Mouse (Mus musculus) forebrain, embryonic 12.5 days (tissue): ENCODE results near the gene Best3. TPM values are rescaled to one million over a fixed set of nuclear protein-coding genes. Genes with fewer than 3 reads are reported as not detected.

Experiments
- ATAC-seq: fragments of 200-750 bp; cut with Nextera tagmentation; 2 replicates; pipeline ENCODE4 v1.8.0; 2017; ENCODE audit warnings: moderate TSS enrichment; ENCODE audit not compliant: low FRiP score
- H3K27ac ChIP-seq: fragments of 300-500 bp; sonication (generic); 2 replicates; pipeline ENCODE4 v1.5.1; 2016; ENCODE audit warnings: mild to moderate bottlenecking
- H3K27me3 ChIP-seq: fragments of 300-500 bp; sonication (generic); 2 replicates; pipeline ENCODE4 v1.6.1; 2016; ENCODE audit warnings: mild to moderate bottlenecking
- H3K36me3 ChIP-seq: fragments of 300-500 bp; sonication (generic); replicated peaks from 2 replicates; pipeline ENCODE4 v1.6.1; 2016; ENCODE audit warnings: mild to moderate bottlenecking
- H3K4me1 ChIP-seq: fragments of 300-500 bp; sonication (generic); 2 replicates; pipeline ENCODE4 v1.6.1; 2016
- H3K4me2 ChIP-seq: fragments of 300-500 bp; sonication (generic); 2 replicates; pipeline ENCODE4 v1.6.1; 2016; ENCODE audit warnings: mild to moderate bottlenecking, moderate library complexity
- H3K4me3 ChIP-seq: fragments of 300-500 bp; sonication (generic); replicated peaks from 2 replicates; pipeline ENCODE4 v1.5.1; 2016; ENCODE audit warnings: mild to moderate bottlenecking
- H3K9ac ChIP-seq: fragments of 300-500 bp; sonication (generic); 2 replicates; pipeline ENCODE4 v1.6.1; 2016; ENCODE audit warnings: mild to moderate bottlenecking
- H3K9me3 ChIP-seq: fragments of 300-500 bp; sonication (generic); 2 replicates; pipeline ENCODE4 v1.6.1; 2016
- WGBS: fragments of 180-500 bp; shearing (Covaris S2); methylation state at CpG from one replicate; pipeline ENCODE4 v1.1.7; 2016; 5-methylcytosine and 5-hydroxymethylcytosine counted together
- polyA plus RNA-seq: library from polyadenylated mRNA; unstranded; fragments of >200 nt; fragmentation: Nextera tagmentation; extraction: Ambion mirVana; gene quantifications from 2 replicates; pipeline ENCODE4 v1.2.1, GENCODE M21; 2016

The Best3 gene
- polyA plus RNA-seq, result 0.09 TPM in 1 of 2 replicates, not detected in the other

DNA sequence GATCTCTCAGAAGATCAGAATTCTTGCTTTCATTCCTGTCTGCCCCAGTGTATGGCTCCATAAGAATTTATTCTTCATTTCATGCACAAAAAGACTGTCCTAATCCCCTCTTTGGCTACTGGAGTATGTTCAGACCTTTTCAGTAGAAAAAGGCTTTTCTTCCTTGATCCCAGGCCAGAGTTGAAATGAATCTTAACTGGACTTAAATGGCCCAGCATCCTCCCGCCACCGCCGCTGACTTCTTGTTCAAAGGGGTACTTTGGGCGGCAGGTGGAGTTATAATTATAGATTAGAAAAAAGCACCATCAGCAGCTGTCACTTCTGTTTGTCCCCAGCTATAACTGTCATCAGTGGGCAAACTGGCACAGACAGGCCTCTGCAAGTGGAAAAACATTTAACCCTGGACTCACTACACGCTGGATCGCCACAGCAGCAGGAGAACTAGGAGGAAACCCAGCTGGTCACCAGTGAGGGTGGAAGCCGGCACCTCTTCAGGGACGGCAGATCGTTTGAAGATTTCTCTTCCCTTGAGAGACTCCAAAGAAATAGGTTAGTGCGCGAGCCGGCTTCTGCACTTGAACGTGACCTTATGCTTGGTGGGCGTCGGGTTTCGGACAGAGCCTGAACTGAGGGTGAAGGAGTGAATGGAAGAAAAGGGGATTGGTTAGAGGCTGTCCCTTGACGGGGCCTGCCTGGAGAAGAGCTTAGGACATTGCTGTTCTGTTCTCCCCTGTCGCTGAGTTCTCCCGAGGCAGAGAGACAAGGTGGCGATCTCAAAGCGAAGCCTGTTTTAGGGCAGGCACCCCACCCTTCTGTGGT is at the start of gene Best3:
Best3 (plus strand) TSS at position 51 of the 819 bp plus-strand sequence.
- Histone ChIP-seq H3K27ac (no peak within 1 kb of the TSS), H3K27me3 (no peaks in the 10 kb centered on the region), H3K9me3 (no peaks in the 10 kb centered on the region), H3K4me1 (peaks cover 25% of the 10 kb centered on the region), H3K9ac (no peak within 1 kb of the TSS), H3K4me3 (no peak within 1 kb of the TSS), H3K36me3 (no peaks in the 10 kb centered on the region), H3K4me2 (peak within 1 kb of the TSS; percentile 1; the same call in 1 of the 2 replicates)
- ATAC-seq, result no peak
- 43% methylated on average over 21 of the region's 21 CpGs for WGBS

DNA sequence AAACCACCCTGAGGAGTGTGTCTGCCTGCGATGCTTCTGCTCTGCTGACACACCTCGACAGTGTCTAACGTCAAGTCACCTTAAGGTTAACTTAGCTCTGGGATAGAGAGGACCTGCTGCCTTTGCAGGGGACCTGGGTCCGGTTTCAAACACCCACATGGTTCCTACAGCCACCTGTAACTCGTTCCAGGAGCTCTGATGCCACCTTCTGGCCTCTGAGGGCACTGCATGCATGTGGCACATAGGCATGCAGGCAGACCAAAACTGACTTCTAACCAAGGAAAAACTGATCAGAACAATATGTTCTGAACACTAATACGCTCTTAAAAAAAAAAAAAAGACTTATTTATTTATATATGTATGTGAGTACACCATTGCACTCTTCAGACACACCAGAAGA is 43.1 kb upstream of the Best3 start:
- H3K4me2 ChIP-seq, result no peak overlapping the region
- H3K4me1 ChIP-seq, result no peaks in the 10 kb centered on the region; the same call in 1 of the 2 replicates
- H3K9me3 ChIP-seq, result peaks cover 5% of the 10 kb centered on the region; the same call in 1 of the 2 replicates
- H3K4me3 ChIP-seq, result no peak overlapping the region
- peaks cover 22% of the 10 kb centered on the region for H3K36me3 ChIP-seq
- H3K9ac ChIP-seq, result no peak overlapping the region
- no peak for ATAC-seq
- no peak overlapping the region for H3K27ac ChIP-seq
- WGBS, result 95% methylated on average over 6 of the region's 6 CpGs
- no peaks in the 10 kb centered on the region for H3K27me3 ChIP-seq

DNA sequence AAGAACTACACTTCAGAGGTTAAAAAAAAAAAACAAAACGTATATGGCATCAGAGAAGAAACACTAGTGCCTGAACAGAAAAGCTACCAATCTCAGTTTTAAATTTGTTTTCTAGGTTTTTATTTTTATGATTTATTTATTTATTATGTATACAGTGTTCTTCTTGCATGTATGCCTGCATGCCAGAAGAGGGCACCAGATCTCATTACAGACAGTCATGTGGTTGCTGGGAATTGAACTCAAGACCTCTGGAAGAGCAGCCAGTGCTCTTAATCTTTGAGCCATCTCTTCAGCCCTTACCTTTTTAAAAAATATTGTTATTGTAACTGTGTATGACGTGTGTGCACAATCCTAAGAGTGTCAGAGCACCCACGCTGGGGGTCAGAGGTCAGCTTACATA is 42.0 kb upstream of the Best3 start:
- H3K9ac ChIP-seq, result no peak overlapping the region
- no peak overlapping the region for H3K27ac ChIP-seq
- no peaks in the 10 kb centered on the region for H3K27me3 ChIP-seq
- peaks cover 5% of the 10 kb centered on the region; the same call in 1 of the 2 replicates for H3K9me3 ChIP-seq
- H3K4me3 ChIP-seq, result no peak overlapping the region
- no peak overlapping the region for H3K4me2 ChIP-seq
- peaks cover 11% of the 10 kb centered on the region for H3K36me3 ChIP-seq
- H3K4me1 ChIP-seq, result peaks cover 9% of the 10 kb centered on the region
- WGBS, result 88% methylated on average over 3 of the region's 3 CpGs
- ATAC-seq, result no peak

GRCm38 (mm10) chr10:116944940-116945339 is 41.2 kb upstream of the Best3 start:
- Histone ChIP-seq H3K4me3 (no peak overlapping the region), H3K9ac (no peak overlapping the region), H3K9me3 (peaks cover 5% of the 10 kb centered on the region; the same call in 1 of the 2 replicates), H3K27ac (no peak overlapping the region), H3K27me3 (no peaks in the 10 kb centered on the region), H3K36me3 (peaks cover 9% of the 10 kb centered on the region), H3K4me2 (no peak overlapping the region), H3K4me1 (peaks cover 13% of the 10 kb centered on the region)
- 83% methylated on average over 10 of the region's 10 CpGs for WGBS
- ATAC-seq, result no peak

- Histone ChIP-seq H3K27me3 (no peaks in the 10 kb centered on the region), H3K4me1 (peaks cover 18% of the 10 kb centered on the region), H3K27ac (no peak overlapping the region), H3K9ac (0 out of 2 replicates have a peak overlapping the region, but pooled peaks have one; percentile 86), H3K36me3 (no peaks in the 10 kb centered on the region), H3K9me3 (no peaks in the 10 kb centered on the region), H3K4me3 (peak overlapping the region; percentile 82), H3K4me2 (peak overlapping the region; percentile 68)
- no peak for ATAC-seq
- 75% methylated on average over 9 of the region's 9 CpGs for WGBS
Measured at GRCm38 (mm10) chr10:116948414-116948813, 37.7 kb upstream of the Best3 start.

DNA sequence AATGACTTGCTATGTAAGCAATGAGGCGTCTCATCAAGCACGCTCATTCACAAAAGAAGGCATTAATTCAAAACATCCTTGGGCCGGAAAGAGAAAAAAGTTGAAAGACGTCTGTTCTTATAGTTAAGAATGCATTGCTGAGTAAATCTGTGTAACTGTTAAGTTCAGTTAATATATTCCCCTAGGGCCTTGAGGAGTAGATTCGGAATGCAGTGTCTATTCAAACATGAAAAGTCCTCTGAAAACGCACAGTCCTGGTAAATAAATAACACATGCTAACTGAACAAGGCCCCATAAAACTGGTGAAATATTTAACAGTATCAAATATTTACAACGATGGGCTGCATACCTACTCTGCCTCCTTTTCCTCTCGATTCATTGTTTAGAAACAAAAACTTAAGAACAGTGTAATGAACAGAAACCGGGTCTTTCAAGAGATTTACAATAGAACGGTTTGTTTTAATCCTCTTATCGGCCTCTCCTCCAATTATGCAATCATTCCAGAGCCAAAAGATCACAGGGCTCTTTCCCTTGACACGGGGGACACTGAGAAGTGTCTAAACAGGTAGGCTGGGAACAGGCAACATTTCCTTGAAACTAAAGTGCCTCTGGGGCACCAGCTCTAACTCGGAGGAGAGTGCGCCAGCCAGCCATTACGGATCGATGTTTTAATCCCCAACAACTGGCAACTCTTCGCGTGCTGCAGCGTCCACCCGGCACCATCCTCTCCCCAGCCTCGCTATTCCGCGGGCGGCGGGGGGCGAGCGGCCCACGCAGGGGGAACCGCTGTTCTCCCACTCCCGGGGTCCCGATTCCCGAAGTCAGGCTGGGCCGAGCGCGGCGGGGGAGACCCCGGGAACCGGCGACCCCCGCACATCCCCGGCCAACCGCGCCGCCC is 36.8 kb upstream of the Best3 start:
- WGBS, result 1% methylated on average over 44 of the region's 44 CpGs

DNA sequence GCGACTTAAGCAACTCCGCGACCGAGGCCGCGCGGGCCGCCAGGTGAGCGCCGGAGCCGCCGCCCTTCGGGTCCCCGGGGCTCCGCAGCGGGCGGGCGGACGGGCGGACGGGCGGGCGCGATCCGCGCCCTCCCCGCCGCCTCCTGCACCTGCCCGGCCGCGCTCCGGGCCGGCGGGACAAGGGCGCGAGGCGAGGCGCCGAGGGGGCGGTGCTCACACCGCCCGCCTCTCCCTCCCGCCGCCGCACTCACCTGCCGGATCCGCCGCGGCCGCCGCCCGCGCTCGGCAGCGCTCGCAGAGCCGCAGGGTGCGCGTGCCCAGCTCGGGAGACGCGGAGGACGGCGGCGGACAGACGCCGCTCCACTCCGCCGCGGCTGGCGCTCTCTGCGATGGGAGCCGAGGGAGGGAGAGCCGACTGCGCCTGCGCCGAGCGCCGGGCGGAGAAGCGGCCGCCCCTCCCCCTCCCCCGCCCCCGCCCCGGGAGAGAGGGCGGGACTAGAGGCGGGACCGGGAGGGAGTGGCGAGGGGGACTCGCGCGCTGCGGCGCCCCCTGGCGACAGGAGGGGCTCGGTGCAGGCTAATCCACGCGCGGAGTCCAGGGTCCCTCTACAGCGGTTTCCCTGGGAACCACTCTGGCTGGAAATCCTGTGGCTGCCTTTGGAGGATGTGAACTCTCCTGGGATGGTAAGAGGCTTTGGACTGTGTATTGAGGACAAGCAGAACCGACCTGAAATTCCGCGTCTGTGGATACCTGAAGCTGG is 35.9 kb upstream of the Best3 start, which contains the start of gene Rab3ip:
Rab3ip (minus strand) TSS at position 761 of the 761 bp plus-strand sequence.
- H3K4me1 ChIP-seq, result peaks cover 18% of the 10 kb centered on the region
- H3K9ac ChIP-seq, result peak within 1 kb of the TSS; percentile 86
- WGBS, result 1% methylated on average over 60 of the region's 103 CpGs
- ATAC-seq, result peak; percentile 94
- peak within 1 kb of the TSS; percentile 95 for H3K27ac ChIP-seq
- H3K4me2 ChIP-seq, result peak within 1 kb of the TSS; percentile 68
- H3K27me3 ChIP-seq, result no peaks in the 10 kb centered on the region
- peak within 1 kb of the TSS; percentile 82 for H3K4me3 ChIP-seq
- no peaks in the 10 kb centered on the region for H3K9me3 ChIP-seq
- H3K36me3 ChIP-seq, result no peaks in the 10 kb centered on the region

More for the DNA sequence above, 36.8 kb upstream of the Best3 start:
- Histone ChIP-seq H3K9me3 (no peaks in the 10 kb centered on the region), H3K4me2 (peak overlapping the region; percentile 68), H3K27me3 (no peaks in the 10 kb centered on the region), H3K4me1 (peaks cover 18% of the 10 kb centered on the region), H3K9ac (peak overlapping the region; percentile 86), H3K27ac (peak overlapping the region; percentile 95), H3K4me3 (peak overlapping the region; percentile 82), H3K36me3 (no peaks in the 10 kb centered on the region)
- ATAC-seq, result peak; percentile 27

DNA sequence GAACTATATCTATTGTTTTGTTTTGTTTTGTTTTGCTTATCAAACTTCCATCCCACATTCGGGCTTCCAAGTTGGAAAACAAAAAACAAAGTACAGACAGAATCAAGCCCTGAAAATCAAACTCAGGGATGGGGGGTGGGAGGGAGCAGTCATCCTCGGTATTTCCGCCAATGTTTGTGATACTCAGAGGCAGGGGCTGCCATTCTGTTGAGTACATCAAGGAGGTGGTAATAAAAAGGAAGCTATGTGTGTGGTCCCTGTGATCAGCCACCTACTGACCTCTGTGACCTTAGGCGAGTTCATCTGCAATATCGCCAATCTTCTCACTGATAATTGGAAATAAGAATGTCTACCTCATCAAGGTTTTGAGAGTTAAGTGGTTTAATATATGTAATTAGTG is 35.2 kb upstream of the Best3 start:
- Histone ChIP-seq H3K9ac (no peak overlapping the region), H3K27me3 (no peaks in the 10 kb centered on the region), H3K4me3 (peak overlapping the region; percentile 82), H3K9me3 (no peaks in the 10 kb centered on the region), H3K4me1 (peaks cover 18% of the 10 kb centered on the region), H3K36me3 (no peaks in the 10 kb centered on the region), H3K4me2 (peak overlapping the region; percentile 68), H3K27ac (no peak overlapping the region)
- ATAC-seq, result no peak; the same call in 1 of the 2 replicates
- WGBS, result 32% methylated on average over 5 of the region's 5 CpGs

DNA sequence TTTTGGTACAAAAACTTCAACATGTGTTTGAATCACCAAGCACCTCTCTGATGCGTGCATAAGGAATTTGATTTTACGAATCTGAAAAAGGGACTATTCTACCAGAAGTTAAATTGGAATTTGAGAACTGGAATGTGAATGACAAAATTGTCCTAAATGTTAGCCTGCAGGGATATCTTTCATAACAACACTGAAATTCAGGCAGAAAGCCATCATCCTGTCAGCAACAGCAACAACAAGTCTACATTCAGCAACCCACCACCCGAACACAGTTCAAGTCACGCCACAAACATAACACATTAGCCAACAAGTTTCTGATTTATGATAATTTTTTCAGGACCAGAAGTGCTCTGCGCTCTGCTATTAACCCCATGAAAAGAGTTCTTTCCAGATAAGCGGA is 30.9 kb upstream of the Best3 start:
- Histone ChIP-seq H3K27me3 (no peaks in the 10 kb centered on the region), H3K9me3 (no peaks in the 10 kb centered on the region), H3K4me3 (no peak overlapping the region), H3K4me1 (peaks cover 5% of the 10 kb centered on the region; the same call in 1 of the 2 replicates), H3K9ac (no peak overlapping the region), H3K27ac (no peak overlapping the region), H3K36me3 (no peaks in the 10 kb centered on the region), H3K4me2 (no peak overlapping the region)
- ATAC-seq, result no peak
- WGBS, result 91% methylated on average over 6 of the region's 6 CpGs

DNA sequence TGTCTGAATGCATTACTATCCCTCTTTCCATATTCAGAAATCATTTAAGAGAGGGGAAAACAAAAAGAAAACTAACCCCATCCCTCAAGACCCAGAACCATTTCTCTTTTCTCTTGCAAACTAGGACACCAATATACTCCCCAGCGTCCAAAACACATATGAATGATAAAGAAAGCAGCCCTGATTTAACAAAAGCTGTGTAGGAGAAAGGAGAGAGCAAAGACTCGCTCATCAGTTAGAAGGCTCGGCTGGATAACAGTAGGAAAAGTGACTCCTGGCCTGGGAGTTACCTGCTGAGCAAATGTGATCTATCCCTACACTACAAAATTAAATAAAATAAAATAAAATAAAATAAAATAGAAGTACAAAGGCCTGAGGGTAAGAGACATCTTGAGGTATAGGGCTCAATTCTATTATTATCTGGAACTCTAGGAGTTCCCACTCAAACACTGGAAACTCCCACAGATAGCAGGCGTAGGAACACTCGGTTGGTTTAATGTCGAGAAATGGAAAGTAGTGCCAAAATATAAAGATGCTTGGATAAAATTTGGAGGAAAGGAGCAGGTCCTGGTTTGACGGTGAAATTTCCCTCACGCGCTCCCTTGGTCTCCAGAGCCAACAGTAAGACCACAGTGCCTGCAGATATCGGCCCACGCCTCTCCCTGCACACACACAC is 29.5 kb upstream of the Best3 start:
- Histone ChIP-seq H3K27ac (no peak overlapping the region), H3K27me3 (no peaks in the 10 kb centered on the region), H3K4me3 (no peak overlapping the region), H3K4me1 (no peaks in the 10 kb centered on the region), H3K9ac (no peak overlapping the region), H3K4me2 (no peak overlapping the region), H3K9me3 (no peaks in the 10 kb centered on the region), H3K36me3 (no peaks in the 10 kb centered on the region)
- ATAC-seq, result no peak
- WGBS, result 87% methylated on average over 11 of the region's 11 CpGs

DNA sequence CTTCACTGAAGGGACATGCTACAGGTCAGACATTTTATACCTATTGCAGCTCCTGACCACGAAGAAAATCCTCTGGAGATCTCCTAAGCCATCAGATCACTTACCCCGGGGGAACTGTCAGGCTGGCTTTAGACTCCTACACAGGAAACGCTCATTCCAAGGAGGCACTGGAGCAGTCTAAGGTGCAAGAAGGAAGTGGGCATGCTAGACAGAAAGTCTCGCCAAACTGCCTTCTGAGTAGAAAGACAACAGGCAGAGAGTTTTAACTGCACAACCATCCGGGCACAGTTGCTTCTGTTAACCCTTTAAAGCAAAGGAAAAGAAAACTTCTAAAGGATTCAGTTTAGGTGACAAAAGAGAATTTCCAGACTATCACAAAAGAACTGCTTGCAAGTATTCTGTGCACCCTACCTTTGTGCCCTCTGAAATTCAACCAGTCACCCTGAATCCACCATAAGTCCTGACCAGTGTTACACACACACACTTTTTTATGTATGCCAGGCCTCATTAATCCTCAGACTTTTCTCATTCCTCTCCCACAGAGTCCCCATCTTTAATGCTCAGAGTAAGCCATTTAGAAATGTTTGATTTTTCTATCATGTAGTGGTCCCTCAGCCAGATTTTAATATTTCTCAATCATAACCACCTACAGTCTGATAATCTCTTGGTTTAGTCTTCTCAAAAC is 28.1 kb upstream of the Best3 start:
- Histone ChIP-seq H3K4me3 (no peak overlapping the region), H3K36me3 (no peaks in the 10 kb centered on the region), H3K9ac (no peak overlapping the region), H3K4me1 (no peaks in the 10 kb centered on the region), H3K4me2 (no peak overlapping the region), H3K27ac (no peak overlapping the region), H3K9me3 (no peaks in the 10 kb centered on the region), H3K27me3 (no peaks in the 10 kb centered on the region)
- WGBS, result 57% methylated on average over 5 of the region's 5 CpGs
- ATAC-seq, result no peak
